Mouse (Mus musculus) heart, embryonic 12.5 days (tissue): Measurements from ENCODE around the gene Rab3gap1. TPM values are rescaled to one million over a fixed set of nuclear protein-coding genes. Genes with fewer than 3 reads are reported as not detected.

Experiments used
- ATAC-seq: fragments of 200-750 bp; cut with Nextera tagmentation; 2 replicates; pipeline ENCODE4 v1.8.0; 2017; ENCODE audit warnings: moderate TSS enrichment, moderate library complexity; ENCODE audit not compliant: insufficient number of reproducible peaks, low FRiP score
- H3K27ac ChIP-seq: fragments of 300-500 bp; sonication (generic); 2 replicates; pipeline ENCODE4 v1.5.1; 2016; ENCODE audit warnings: mild to moderate bottlenecking, moderate library complexity; ENCODE audit not compliant: poor library complexity, severe bottlenecking
- H3K27me3 ChIP-seq: fragments of 300-500 bp; sonication (generic); replicated peaks from 2 replicates; pipeline ENCODE4 v1.6.1; 2016; ENCODE audit warnings: mild to moderate bottlenecking, moderate library complexity
- H3K36me3 ChIP-seq: fragments of 300-500 bp; sonication (generic); 2 replicates; pipeline ENCODE4 v1.6.1; 2016; ENCODE audit warnings: mild to moderate bottlenecking, moderate library complexity
- H3K4me1 ChIP-seq: fragments of 300-500 bp; sonication (generic); replicated peaks from 2 replicates; pipeline ENCODE4 v1.6.1; 2016; ENCODE audit warnings: mild to moderate bottlenecking
- H3K4me2 ChIP-seq: fragments of 300-500 bp; sonication (generic); 2 replicates; pipeline ENCODE4 v1.6.1; 2016; ENCODE audit warnings: mild to moderate bottlenecking, moderate library complexity
- H3K4me3 ChIP-seq: fragments of 300-500 bp; sonication (generic); 2 replicates; pipeline ENCODE4 v1.5.1; 2016; ENCODE audit warnings: mild to moderate bottlenecking
- H3K9ac ChIP-seq: fragments of 300-500 bp; sonication (generic); 2 replicates; pipeline ENCODE4 v1.6.1; 2016; ENCODE audit warnings: mild to moderate bottlenecking, moderate library complexity
- H3K9me3 ChIP-seq: fragments of 300-500 bp; sonication (generic); replicated peaks from 2 replicates; pipeline ENCODE4 v1.6.1; 2016; ENCODE audit warnings: mild to moderate bottlenecking, moderate library complexity
- WGBS: fragments of 180-500 bp; shearing (Covaris S2); methylation state at CpG from one replicate; pipeline ENCODE4 v1.1.7; 2016; 5-methylcytosine and 5-hydroxymethylcytosine counted together
- polyA plus RNA-seq: library from polyadenylated mRNA; unstranded; fragments of >200 nt; fragmentation: Nextera tagmentation; extraction: Ambion mirVana; gene quantifications from 2 replicates; pipeline ENCODE4 v1.2.1, GENCODE M21; 2016

Gene Rab3gap1
- 28.4 and 28.7 TPM in 2 replicates for polyA plus RNA-seq

DNA sequence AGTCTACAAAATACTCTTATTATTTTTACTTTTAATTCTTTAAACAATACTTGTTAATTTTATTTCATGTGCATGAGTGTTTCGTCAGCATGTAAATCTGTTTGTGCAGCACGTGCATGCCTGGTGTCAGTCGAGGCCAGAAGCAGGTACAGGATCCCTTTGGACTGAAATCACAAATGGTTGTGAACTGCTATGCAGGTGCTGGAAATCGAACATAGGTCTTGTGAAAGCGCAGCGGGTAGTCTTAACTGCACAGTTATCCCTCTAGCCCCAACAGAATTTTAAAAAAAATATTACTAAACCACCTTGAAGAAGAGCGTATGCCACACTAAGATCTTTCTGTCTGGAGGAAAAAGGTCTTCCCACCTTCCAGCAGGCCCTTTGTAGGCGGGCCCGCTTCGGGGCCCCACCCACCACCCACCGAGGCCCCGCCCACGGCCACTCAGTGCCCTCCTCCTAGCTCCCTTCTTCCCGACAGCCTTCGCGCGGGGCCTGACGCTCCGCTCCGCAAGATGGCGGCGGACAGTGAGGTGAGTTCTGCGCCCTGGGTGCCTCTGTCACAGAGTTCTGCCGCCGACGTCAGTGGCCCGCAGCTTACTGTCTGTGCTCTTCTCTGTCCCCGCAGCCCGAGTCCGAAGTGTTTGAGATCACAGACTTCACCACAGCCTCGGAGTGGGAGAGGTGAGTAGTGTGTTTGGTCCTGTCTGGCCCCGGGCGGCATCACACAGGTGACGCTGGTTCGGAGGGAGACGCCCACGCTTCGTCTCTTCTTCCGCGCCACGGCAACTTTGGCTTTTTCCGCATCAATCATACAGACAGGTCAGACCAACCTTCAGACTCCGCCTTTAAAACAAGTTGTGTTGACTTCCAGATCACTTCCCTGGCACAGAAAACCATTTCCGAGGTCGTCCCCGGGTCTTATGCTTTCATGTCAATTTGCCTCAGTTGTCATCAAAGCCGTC lies at the start of gene Rab3gap1:
Gene Rab3gap1 (plus strand): TSS at position 474 of the 962 bp plus-strand sequence.
- ATAC-seq: peak; percentile 99
- 10% methylated on average over 47 of the region's 47 CpGs for WGBS
- Histone ChIP-seq H3K27me3 (no peaks in the 10 kb centered on the region), H3K36me3 (peaks cover 18% of the 10 kb centered on the region), H3K4me2 (peak within 1 kb of the TSS; percentile 77), H3K27ac (peak within 1 kb of the TSS; percentile 70), H3K4me1 (peaks cover 3% of the 10 kb centered on the region; the same call in 1 of the 2 replicates), H3K9me3 (no peaks in the 10 kb centered on the region), H3K4me3 (peak within 1 kb of the TSS; percentile 93), H3K9ac (peak within 1 kb of the TSS; percentile 87)

- WGBS: 10% methylated on average over 2 of the region's 2 CpGs
- Histone ChIP-seq H3K4me2 (no peak overlapping the region), H3K36me3 (no peaks in the 10 kb centered on the region), H3K4me1 (no peaks in the 10 kb centered on the region), H3K27ac (no peak overlapping the region), H3K9ac (no peak overlapping the region), H3K4me3 (no peak overlapping the region), H3K9me3 (no peaks in the 10 kb centered on the region), H3K27me3 (no peaks in the 10 kb centered on the region)
- no peak for ATAC-seq
Observed at GRCm38 (mm10) chr1:127827325-127827724, 41.2 kb upstream of the Rab3gap1 start.

DNA sequence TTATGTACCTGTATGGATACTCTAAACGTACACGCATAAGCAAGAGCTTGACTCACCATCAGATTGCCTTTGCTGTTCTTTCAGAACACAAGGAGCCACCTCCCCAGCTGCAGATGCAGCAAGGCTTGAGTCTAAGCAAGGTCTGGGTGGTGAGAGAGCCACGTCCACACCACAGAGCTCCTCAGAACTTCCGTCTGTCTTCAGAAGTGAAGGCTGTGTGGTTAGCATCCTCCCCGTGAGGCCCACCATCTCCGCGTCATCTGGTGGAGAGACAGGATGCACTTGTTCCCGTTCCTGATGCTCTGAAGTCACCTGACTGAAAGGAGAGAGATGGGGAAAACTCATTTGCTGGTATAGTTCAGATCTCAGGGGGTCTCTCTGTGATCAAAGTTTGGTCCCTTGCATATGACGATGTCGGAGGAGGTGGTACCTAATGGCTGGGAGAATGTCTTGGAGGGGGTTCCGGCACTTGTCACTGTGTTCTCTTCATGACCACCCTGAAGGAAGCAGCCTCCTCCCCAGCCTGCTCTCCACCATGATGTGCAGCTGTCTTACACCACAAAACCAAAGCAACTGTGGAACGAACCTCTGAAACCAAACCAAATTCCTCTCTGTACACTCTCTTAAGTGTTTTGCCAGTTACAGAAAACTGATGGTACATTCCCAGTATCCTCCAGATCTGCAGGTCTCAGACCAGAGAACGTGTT lies 38.2 kb upstream of the Rab3gap1 start:
- H3K4me3 ChIP-seq: no peak overlapping the region
- H3K36me3 ChIP-seq: no peaks in the 10 kb centered on the region
- H3K27me3 ChIP-seq: no peaks in the 10 kb centered on the region
- 82% methylated on average over 13 of the region's 13 CpGs for WGBS
- no peak overlapping the region for H3K27ac ChIP-seq
- no peaks in the 10 kb centered on the region for H3K9me3 ChIP-seq
- no peak overlapping the region for H3K9ac ChIP-seq
- H3K4me1 ChIP-seq: 0 out of 2 replicates have a peak, but pooled peaks cover 7% of the 10 kb centered on the region
- ATAC-seq: no peak
- no peak overlapping the region for H3K4me2 ChIP-seq

GRCm38 (mm10) chr1:127833714-127834113 lies 34.9 kb upstream of the Rab3gap1 start:
- no peak for ATAC-seq
- Histone ChIP-seq H3K9me3 (no peaks in the 10 kb centered on the region), H3K36me3 (no peaks in the 10 kb centered on the region), H3K9ac (no peak overlapping the region), H3K4me3 (no peak overlapping the region), H3K4me2 (no peak overlapping the region), H3K27me3 (no peaks in the 10 kb centered on the region), H3K27ac (no peak overlapping the region), H3K4me1 (0 out of 2 replicates have a peak, but pooled peaks cover 7% of the 10 kb centered on the region)
- WGBS: 51% methylated on average over 2 of the region's 2 CpGs

GRCm38 (mm10) chr1:127834202-127834601 lies 34.4 kb upstream of the Rab3gap1 start:
- no peak overlapping the region for H3K4me2 ChIP-seq
- 0 out of 2 replicates have a peak, but pooled peaks cover 7% of the 10 kb centered on the region for H3K4me1 ChIP-seq
- H3K36me3 ChIP-seq: no peaks in the 10 kb centered on the region
- H3K9me3 ChIP-seq: no peaks in the 10 kb centered on the region
- H3K9ac ChIP-seq: no peak overlapping the region
- WGBS: 31% methylated on average over 4 of the region's 4 CpGs
- H3K27ac ChIP-seq: no peak overlapping the region
- ATAC-seq: no peak
- H3K27me3 ChIP-seq: no peaks in the 10 kb centered on the region
- H3K4me3 ChIP-seq: no peak overlapping the region

- H3K4me1 ChIP-seq: 0 out of 2 replicates have a peak, but pooled peaks cover 7% of the 10 kb centered on the region
- WGBS: 69% methylated on average over 4 of the region's 4 CpGs
- H3K27ac ChIP-seq: no peak overlapping the region
- no peaks in the 10 kb centered on the region for H3K36me3 ChIP-seq
- no peak overlapping the region for H3K4me3 ChIP-seq
- no peak overlapping the region for H3K9ac ChIP-seq
- no peak overlapping the region for H3K4me2 ChIP-seq
- ATAC-seq: no peak
- H3K9me3 ChIP-seq: no peaks in the 10 kb centered on the region
- no peaks in the 10 kb centered on the region for H3K27me3 ChIP-seq
Observed at GRCm38 (mm10) chr1:127836619-127837018, 32.0 kb upstream of the Rab3gap1 start.

GRCm38 (mm10) chr1:127838602-127839001 lies 30.0 kb upstream of the Rab3gap1 start:
- Histone ChIP-seq H3K9ac (no peak overlapping the region), H3K27ac (no peak overlapping the region), H3K4me3 (no peak overlapping the region), H3K27me3 (no peaks in the 10 kb centered on the region), H3K4me1 (0 out of 2 replicates have a peak, but pooled peaks cover 7% of the 10 kb centered on the region), H3K36me3 (no peaks in the 10 kb centered on the region), H3K4me2 (no peak overlapping the region), H3K9me3 (no peaks in the 10 kb centered on the region)
- WGBS: 77% methylated on average over 1 of the region's 1 CpGs
- no peak for ATAC-seq

GRCm38 (mm10) chr1:127845472-127845871 lies 23.1 kb upstream of the Rab3gap1 start:
- H3K27ac ChIP-seq: no peak overlapping the region
- H3K4me2 ChIP-seq: no peak overlapping the region
- no peaks in the 10 kb centered on the region for H3K9me3 ChIP-seq
- H3K9ac ChIP-seq: no peak overlapping the region
- no peak for ATAC-seq
- H3K4me1 ChIP-seq: no peaks in the 10 kb centered on the region
- H3K36me3 ChIP-seq: no peaks in the 10 kb centered on the region
- no peaks in the 10 kb centered on the region for H3K27me3 ChIP-seq
- 39% methylated on average over 5 of the region's 5 CpGs for WGBS
- no peak overlapping the region for H3K4me3 ChIP-seq

- Histone ChIP-seq H3K27me3 (no peaks in the 10 kb centered on the region), H3K9ac (no peak overlapping the region), H3K27ac (no peak overlapping the region), H3K4me3 (no peak overlapping the region), H3K4me2 (no peak overlapping the region), H3K9me3 (peaks cover 9% of the 10 kb centered on the region), H3K4me1 (no peaks in the 10 kb centered on the region), H3K36me3 (no peaks in the 10 kb centered on the region)
- 0 out of 2 replicates have a peak, but pooled peaks have one; percentile 22 for ATAC-seq
- 54% methylated on average over 7 of the region's 7 CpGs for WGBS
Observed at GRCm38 (mm10) chr1:127850075-127850610, 18.4 kb upstream of the Rab3gap1 start.

DNA sequence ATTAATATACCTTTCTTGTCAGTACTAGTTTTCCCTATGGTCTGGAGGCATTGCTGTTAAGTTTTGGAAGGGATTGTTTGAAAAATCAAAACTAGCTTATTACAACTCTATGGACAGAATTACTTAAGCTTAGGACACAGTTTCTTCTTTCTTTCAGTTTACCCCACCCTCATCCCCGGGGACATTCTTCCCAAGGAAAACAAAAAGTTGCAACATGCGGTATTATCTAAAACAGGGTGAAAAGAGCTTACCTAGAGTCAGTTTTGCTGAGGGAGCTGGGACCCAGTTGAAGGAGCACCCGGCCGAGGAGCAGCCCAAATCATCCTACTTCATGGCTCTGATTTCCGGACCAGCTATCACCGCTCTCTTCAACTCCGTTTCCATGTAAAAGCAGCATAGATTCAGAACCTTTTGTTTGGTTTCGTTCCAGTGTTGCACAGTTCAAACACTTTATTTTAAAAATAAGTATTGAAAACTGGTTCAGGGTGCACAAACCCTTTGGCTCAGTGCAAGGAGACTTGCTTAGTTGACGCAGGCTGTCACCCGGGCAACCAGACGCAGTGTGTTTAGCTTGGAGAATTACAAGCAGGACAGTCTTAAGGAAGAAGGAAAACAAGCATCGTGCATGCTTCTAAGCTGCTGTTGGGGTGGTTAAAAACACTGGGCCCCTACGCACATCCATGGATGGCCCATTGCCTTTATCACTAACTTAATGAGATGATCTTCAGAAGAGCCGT lies 13.9 kb upstream of the Rab3gap1 start, which contains the start of gene Map3k19:
Gene Map3k19 (minus strand): TSS at position 546 of the 737 bp plus-strand sequence.
- H3K36me3 ChIP-seq: no peaks in the 10 kb centered on the region
- no peak for ATAC-seq
- peaks cover 9% of the 10 kb centered on the region for H3K9me3 ChIP-seq
- WGBS: 77% methylated on average over 14 of the region's 14 CpGs
- no peak within 1 kb of the TSS for H3K4me3 ChIP-seq
- H3K27ac ChIP-seq: no peak within 1 kb of the TSS
- H3K4me2 ChIP-seq: no peak within 1 kb of the TSS
- H3K27me3 ChIP-seq: no peaks in the 10 kb centered on the region
- H3K4me1 ChIP-seq: no peaks in the 10 kb centered on the region
- no peak within 1 kb of the TSS for H3K9ac ChIP-seq
